Mouse (Mus musculus): ENCODE data around the gene Mettl16. TPM values are rescaled to one million over a fixed set of nuclear protein-coding genes. Genes with fewer than 3 reads are reported as not detected.

The Mettl16 gene
- polyA plus RNA-seq, 2 experiments = 9.3 to 14.6 TPM

DNA sequence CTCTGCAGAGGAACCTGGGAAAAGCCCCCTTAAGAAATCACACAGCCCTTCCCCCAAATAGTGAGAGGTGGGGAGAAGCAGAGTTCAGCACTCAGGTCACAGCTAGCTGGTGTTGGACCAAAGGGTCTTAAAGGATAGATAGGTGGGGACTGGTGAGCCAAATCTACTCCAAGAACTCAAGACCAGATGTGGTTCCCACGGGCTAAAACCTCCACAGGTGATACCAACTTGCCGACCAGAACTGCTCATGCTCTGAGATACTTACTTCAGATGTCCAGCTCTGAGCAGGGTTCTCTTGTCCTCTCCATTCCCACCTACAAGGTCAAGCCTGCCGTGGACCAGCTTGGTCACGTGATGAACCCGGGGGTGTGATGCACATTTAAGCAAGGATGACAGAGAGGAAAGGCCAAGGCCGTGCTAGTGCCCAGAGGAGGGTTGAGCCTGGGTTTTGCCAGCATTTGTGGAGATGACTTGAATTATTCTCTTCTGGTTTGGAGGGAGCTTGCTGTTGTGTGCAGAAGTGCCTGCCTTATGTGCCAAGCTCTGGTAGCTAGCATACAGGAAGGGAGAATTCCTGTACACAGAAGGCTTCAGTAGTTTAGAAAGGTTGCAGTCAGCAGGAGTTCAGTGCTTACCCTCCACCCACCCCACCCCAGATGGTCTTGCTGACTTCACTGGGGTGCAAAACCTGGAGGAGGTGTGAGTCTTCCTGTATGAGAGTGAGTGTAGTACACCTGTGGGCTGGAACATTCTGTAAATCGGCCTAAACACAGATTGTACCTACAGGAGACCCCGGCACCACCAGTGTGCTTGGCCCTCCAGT is 63.1 kb downstream of the Mettl16 start:
- no peaks in the 10 kb centered on the region for H3K9me3 ChIP-seq (ENCODE audit: control insufficient read depth, low read length)
- 69% methylated on average over 8 of the region's 8 CpGs for WGBS (ENCODE audit: insufficient replicate concordance)
- H3K27ac ChIP-seq = peak overlapping the region; percentile 49
- peak overlapping the region; percentile 100 for H3K4me2 ChIP-seq (ENCODE audit: low read depth)
- no peaks in the 10 kb centered on the region for H3K27me3 ChIP-seq (ENCODE audit: control insufficient read depth, insufficient read depth, low read length)
- peaks cover 34 to 45% of the 10 kb centered on the region in 2 experiments for H3K4me1 ChIP-seq (replicated peaks; ENCODE audit: control insufficient read depth in 2 of 2, insufficient read depth in 2 of 2, low read length in 1 of 2)
- H3K9ac ChIP-seq (replicated peaks) = no peak overlapping the region; the same call in 1 of the 2 replicates
- no peaks in the 10 kb centered on the region for H3K36me3 ChIP-seq (replicated peaks; ENCODE audit: control insufficient read depth, insufficient read depth, low read depth)
- no peak for TF ChIP-seq CTCF (IDR thresholded peaks at IDR 0.05; ENCODE audit: low read depth)
- no peak for TF ChIP-seq EP300 (IDR thresholded peaks at IDR 0.05; ENCODE audit: low read depth)
- no peak overlapping the region for H3K4me3 ChIP-seq (ENCODE audit: insufficient read depth in 1 of 2, low read depth in 2 of 2, low read length in 2 of 2)
- no peak for DNase-seq (ENCODE audit: low read depth in 3 of 3, low spot score in 3 of 3)
- ATAC-seq (ENCODE audit: insufficient read depth) = no peak

DNA sequence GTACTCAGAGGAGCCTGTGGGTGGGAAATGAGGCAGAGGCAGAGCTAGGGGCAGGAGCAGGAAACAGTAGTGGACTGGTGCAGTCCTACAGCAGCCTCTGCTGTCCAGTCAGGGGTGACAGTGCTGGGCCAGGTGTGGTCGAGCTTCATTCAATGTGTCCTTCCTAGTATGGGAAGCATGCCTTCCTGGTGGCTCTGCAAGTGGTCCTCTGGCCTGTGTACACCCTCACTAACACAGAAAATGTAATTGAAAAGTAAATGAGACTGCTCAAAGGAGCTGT is 63.7 kb downstream of the Mettl16 start:
- DNase-seq (ENCODE audit: low read depth in 3 of 3, low spot score in 3 of 3) (no peak), ATAC-seq (ENCODE audit: insufficient read depth) (no peak)
- Histone ChIP-seq H3K4me3 (ENCODE audit: insufficient read depth in 1 of 2, low read depth in 2 of 2, low read length in 2 of 2) (no peak overlapping the region), H3K27me3 (ENCODE audit: control insufficient read depth, insufficient read depth, low read length) (no peaks in the 10 kb centered on the region), H3K9me3 (ENCODE audit: control insufficient read depth, low read length) (no peaks in the 10 kb centered on the region), H3K36me3 (replicated peaks; ENCODE audit: control insufficient read depth, insufficient read depth, low read depth) (no peaks in the 10 kb centered on the region), H3K9ac (replicated peaks) (no peak overlapping the region), H3K27ac (peak overlapping the region; percentile 49), H3K4me1 (replicated peaks; ENCODE audit: control insufficient read depth in 2 of 2, insufficient read depth in 2 of 2, low read length in 1 of 2) (peaks cover 31 to 45% of the 10 kb centered on the region in 2 experiments), H3K4me2 (ENCODE audit: low read depth) (no peak overlapping the region)
- TF ChIP-seq CTCF (IDR thresholded peaks at IDR 0.05; ENCODE audit: low read depth) = peak; percentile 34
- TF ChIP-seq EP300 (IDR thresholded peaks at IDR 0.05; ENCODE audit: low read depth) = no peak
- WGBS (ENCODE audit: insufficient replicate concordance) = 27% methylated on average over 1 of the region's 1 CpGs

DNA sequence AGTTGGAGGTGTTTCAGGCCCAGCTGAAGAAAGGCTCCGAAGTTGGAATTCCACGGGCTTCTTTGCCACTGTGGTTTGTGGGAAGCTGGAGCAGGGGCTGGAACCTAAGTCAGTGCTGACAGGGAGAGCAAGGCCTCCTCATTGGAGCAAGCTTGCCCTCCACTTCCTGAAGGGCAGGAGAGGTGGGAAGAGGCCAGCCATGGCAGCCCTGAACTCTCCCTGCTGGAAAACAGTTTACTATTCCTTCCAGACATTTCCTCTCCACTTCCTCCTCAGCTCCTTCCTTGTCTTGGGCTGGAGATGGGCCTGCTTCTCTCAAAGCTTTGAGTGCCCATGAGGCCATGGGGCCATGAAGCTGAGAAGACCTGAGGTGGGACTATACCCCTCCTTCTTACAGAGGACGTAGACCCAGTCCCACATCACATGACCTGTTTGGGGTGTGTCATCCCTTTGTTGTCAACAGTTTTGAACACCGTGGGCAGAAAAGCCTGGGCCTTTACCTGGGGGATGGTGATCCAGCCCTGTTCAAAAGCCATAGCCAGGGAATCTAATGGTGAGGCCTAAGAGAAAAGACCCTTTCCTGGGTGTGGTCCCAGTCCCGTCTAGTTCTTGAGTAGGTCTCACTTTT is 64.1 kb downstream of the Mettl16 start:
- Histone ChIP-seq H3K4me2 (ENCODE audit: low read depth) (no peak overlapping the region), H3K9me3 (ENCODE audit: control insufficient read depth, low read length) (no peaks in the 10 kb centered on the region), H3K4me1 (replicated peaks; ENCODE audit: control insufficient read depth in 2 of 2, insufficient read depth in 2 of 2, low read length in 1 of 2) (peaks cover 31 to 44% of the 10 kb centered on the region in 2 experiments), H3K27ac (peak overlapping the region; percentile 49), H3K9ac (replicated peaks) (no peak overlapping the region; the same call in 1 of the 2 replicates), H3K36me3 (replicated peaks; ENCODE audit: control insufficient read depth, insufficient read depth, low read depth) (no peaks in the 10 kb centered on the region), H3K27me3 (ENCODE audit: control insufficient read depth, insufficient read depth, low read length) (no peaks in the 10 kb centered on the region), H3K4me3 (ENCODE audit: insufficient read depth in 1 of 2, low read depth in 2 of 2, low read length in 2 of 2) (no peak overlapping the region)
- no peak for DNase-seq (ENCODE audit: low read depth in 3 of 3, low spot score in 3 of 3)
- no peak for ATAC-seq (ENCODE audit: insufficient read depth)
- TF ChIP-seq CTCF (IDR thresholded peaks at IDR 0.05; ENCODE audit: low read depth) (no peak), EP300 (IDR thresholded peaks at IDR 0.05; ENCODE audit: low read depth) (no peak)
- WGBS (ENCODE audit: insufficient replicate concordance) = 32% methylated on average over 5 of the region's 5 CpGs

DNA sequence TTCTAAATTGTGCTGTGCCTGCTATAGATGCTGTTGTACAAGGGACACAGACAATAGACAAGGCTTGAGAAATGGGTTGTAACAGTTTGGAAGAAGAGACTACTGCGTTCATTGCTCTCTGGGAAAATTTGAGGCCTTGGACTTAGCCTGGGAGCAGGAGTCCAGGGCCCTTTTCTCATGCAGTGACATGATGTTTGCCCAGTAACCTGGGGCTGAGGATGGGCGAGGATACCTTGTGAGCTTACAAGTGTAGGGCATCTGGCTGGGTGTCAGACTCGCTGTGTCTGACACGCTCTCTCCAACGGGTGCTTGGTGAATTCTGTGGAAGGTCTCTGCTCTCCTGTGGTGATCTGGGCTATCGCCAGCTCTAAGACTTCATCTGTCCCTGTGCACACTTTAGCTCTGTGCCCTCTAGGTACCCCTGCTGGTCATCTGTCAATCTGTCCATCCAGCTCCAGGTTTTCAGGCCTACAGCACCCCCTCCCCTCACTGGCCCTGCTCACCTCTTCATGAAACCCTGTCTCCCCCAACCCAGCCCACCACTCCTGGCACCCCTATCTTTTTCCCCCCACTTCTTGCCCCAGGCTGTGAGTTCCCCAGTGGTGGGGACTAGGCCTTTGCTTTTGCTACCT is 65.1 kb downstream of the Mettl16 start:
- Histone ChIP-seq H3K27me3 (ENCODE audit: control insufficient read depth, insufficient read depth, low read length) (no peaks in the 10 kb centered on the region), H3K4me3 (ENCODE audit: insufficient read depth in 1 of 2, low read depth in 2 of 2, low read length in 2 of 2) (no peak overlapping the region), H3K9ac (replicated peaks) (no peak overlapping the region), H3K4me2 (ENCODE audit: low read depth) (no peak overlapping the region), H3K36me3 (replicated peaks; ENCODE audit: control insufficient read depth, insufficient read depth, low read depth) (no peaks in the 10 kb centered on the region), H3K27ac (no peak overlapping the region), H3K9me3 (ENCODE audit: control insufficient read depth, low read length) (no peaks in the 10 kb centered on the region), H3K4me1 (replicated peaks; ENCODE audit: control insufficient read depth in 2 of 2, insufficient read depth in 2 of 2, low read length in 1 of 2) (peaks cover 31 to 44% of the 10 kb centered on the region in 2 experiments)
- 83% methylated on average over 6 of the region's 6 CpGs for WGBS (ENCODE audit: insufficient replicate concordance)
- no peak for DNase-seq (ENCODE audit: low read depth in 3 of 3, low spot score in 3 of 3)
- no peak for ATAC-seq (ENCODE audit: insufficient read depth)
- TF ChIP-seq CTCF (IDR thresholded peaks at IDR 0.05; ENCODE audit: low read depth) (no peak), EP300 (IDR thresholded peaks at IDR 0.05; ENCODE audit: low read depth) (no peak)
